Mouse (Mus musculus): Measurements from ENCODE around the gene Cox7a1. TPM values are rescaled to one million over a fixed set of nuclear protein-coding genes. Genes with fewer than 3 reads are reported as not detected.
"Not testable (repeated sequence)": the region's sequence is repeated elsewhere in the genome, so short reads cannot be mapped to it uniquely, and the experiment has no call there.

Cox7a1 gene
- total RNA-seq, 2 experiments from 2014 or later, result 1,474 to 1,616 TPM

DNA sequence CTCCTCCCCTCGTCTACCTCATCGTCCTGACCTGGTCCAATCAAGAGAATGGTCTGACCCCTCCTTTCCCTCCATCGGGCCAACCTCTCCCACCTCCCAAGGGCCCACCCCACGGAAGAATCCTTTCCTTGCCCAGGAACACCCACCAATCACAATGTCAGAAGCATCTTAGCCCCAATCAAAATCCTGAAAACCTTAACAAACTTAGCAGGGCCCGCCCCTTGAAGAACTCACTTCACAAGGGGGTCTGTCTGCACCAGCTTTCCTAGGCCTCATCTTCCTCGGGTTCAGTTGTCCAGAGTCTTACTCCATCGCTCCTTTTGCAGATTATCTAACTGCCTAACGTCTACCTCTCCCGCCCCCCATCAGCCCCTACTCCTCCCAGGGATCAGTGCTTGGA lies 9.1 kb downstream of the Cox7a1 start:
- no peak for DNase-seq

DNA sequence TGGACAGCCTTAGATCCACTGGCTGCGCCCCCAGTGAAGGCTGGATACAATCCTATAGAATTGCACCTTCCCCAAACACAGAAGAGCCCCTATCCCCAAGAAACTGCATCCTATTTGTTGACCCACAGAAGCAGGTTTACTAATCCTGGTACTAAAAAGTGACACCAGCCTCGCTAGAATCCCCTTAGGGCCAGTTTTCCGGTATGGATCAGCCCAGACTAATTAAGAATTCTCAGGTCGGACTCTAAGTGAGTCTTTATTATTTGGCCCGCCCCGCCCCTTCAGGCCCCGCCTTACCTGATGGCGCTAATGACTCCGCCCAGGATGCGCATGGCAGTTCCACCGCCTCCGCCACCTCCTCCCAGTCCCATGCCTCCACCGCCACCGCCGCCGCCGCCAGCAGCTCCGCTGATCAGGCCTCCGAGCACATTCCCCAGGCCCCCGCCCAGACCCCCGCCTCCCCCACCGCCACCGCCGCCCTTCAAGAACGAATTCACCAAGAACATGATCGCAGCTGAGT lies 9.7 kb downstream of the Cox7a1 start:
- peak; percentile 89 for DNase-seq

DNA sequence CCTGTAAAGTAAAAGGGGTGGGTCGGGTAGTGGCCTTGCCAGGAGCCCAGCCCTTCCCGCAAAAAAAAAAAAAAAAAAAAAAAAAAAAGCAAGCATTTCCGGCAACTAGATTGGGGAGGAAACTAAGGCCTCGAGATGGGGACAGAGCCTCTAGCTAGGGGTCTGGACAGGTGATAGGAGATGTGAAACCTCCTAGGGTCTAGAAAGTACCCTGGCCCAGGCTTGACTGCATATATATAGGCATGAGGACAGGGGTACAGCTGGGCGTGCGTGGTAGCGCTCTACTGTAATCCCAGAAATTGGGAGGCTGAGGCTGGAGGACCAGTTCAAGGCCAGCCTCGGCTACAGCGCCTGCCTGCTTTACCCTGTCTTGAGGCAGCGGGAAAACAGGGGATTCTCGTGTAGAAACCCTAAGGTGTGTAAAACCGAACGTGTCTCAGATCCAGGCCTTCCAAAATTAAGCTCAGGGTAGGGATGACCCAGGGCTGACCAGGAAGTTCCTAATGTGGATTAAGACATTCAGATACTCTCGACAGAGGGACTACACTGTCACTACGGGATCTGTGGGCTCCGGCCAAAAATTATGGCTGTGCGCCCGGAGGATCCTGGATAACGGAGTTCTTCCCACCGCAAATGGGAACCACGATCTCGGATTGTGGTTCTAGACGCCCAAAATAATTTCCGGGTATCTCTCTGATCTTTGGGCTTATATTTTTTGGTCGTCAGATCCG lies 10.3 kb downstream of the Cox7a1 start:
- peak; percentile 68 for DNase-seq

DNA sequence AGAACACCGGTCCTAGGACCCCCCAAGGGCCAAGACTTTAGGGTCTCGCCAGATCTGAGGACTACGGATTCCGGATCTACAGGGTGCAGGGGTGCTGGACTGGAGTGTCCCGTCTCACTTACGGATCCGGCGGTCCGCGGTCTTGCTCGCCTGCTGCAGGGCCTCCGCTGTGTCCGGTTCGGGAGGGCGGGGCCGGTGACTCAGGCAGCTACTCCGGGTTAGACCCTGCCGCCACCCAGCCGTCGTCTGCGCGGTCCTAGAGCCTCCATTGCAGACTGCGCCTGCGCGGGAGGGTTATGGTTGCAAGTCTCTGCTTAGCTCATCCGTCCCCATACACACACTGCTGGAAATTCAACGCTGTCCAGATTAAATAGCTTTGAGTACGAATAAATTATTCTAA lies 10.9 kb downstream of the Cox7a1 start:
- DNase-seq, result peak; percentile 98

DNA sequence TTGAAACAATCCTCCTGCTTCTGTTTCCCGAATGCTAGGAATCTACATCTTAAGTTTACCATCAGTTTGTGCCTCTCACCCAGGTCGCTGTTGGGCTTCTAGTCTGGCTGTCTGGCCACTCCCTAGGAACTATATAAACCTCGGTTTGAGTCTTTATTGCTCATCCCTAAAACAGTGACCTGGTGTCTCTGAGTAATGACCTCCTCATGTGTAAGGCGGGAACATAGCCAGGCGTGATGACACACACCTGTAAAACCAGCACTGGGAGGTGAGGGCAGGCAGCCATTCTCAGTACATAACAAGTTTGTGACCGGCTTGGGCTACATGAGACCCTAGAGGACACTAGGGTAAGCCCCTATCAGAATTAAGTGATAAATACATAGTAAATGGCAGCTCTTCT lies 11.5 kb downstream of the Cox7a1 start:
- DNase-seq, result no peak

DNA sequence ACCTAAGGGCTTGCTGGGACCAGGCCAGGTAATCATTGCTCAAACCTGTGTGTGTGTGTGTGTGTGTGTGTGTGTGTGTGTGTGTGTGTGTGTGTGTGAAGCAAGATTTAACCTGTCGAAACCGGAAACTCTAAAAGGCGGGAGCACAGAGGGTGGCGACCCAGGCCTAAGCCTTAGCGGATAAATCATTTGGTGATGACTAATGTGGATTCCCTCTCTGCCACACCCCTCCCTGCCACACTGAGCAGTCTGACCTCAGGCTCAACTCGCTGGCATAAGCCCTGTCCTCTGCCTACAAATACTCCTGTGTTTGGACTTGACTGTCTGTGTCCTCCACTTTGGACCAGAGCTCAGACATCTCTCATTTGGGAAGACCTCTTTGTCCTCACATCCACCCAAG lies 12.2 kb downstream of the Cox7a1 start:
- DNase-seq, result peak; percentile 54

DNA sequence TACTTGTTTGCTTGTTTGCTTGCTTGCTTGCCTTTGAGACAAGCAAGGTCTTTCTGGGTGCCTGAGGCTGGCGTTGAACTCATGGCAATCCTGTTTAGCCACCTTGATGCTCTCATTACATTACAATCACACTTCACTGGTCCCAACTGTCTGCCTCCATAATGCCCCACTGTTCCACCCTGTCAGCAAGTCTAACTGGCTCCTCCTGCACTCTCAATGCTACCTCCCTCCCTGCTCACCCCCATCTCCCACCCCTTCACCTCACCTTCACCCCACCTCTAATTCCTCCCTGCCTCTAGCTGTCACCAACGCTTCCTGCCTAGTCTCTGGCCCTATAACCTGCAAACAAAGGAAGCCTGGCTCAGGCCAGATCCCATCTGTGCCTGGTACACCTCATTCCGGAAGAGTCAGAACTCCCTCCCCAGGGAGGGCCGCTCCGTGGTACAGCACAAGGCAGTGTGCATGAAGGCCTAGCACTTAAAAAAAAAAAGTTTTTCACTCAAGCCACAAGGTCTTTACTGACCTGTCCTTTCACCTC lies 13.7 kb downstream of the Cox7a1 start:
- no peak for DNase-seq

DNA sequence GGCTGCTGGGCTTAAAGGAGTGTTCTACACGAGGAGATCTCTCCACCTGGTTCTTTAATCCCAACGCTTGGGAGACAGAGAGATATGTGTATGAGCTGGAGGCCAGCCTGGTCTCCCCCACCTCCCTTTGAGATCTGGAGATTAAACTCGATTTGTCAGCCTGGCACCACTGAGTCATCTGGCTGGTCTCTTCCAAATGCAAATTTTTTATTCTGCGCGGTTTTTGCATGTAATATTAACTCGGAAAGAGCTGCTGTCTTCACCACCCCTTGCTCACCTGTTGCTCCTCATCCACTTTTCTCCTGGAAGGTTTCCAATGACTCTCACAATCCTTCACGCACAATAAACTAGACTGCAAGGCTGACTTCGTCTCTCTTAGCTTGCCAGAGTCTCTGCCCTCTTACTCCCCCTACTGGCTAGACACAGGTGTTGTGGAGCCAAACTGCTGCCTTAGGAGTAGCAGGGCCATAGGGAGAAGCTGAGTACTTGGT lies 14.6 kb downstream of the Cox7a1 start, which contains the start of gene Capns1:
Gene Capns1, minus strand, starts transcription at position 331 of the 491 bp plus-strand sequence.
- DNase-seq, result peak; percentile 76

DNA sequence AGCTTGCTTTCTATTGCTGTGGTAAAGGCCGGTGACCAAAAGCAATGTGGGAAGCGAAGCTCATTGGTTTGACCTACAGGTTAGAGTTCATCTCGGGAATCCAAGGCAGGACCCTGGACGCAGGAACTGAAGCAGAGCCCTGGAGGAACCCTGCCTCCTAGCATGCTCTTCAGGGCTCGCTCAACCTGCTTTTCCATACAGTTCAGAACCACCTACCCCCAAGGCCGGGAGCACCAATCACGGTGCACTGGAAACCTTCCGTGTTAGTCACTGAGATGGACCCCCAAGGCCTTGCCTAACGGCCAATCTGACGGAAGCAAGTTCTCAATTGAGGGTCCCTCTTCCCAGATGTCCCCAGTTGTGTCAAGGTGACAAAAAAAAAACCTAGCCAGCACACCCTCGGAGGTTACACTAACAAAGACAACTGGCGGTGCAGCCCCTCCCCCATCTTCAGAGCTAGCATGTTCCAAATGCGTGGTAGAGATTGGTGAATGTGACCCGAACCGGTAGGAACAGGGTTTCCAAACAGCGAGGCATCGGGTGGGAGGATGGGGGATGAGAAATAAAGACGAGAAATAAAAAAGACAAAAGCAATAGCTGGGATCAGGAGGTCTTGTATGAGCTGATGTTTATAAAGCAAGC lies 15.7 kb downstream of the Cox7a1 start:
- DNase-seq, result no peak

DNA sequence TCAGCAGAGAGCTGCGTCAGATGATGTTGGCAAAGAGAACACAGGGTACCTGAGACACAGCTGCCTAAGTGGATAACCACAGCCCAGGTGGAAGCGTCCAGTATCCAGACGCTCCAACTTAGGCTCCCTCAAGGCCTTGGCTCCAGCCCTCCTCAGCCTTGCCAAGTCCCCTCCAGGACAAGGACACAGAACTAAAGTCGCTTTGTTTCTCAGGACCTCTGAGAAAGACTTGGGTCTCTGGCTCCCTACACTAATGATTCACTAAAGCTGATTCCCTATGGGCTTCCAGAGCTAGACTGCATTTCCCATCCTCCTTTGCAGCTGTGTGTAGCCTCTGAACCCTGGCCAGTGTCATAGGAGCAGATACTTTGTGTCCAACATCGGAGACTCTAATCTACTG lies 16.3 kb downstream of the Cox7a1 start:
- DNase-seq, result no peak

DNA sequence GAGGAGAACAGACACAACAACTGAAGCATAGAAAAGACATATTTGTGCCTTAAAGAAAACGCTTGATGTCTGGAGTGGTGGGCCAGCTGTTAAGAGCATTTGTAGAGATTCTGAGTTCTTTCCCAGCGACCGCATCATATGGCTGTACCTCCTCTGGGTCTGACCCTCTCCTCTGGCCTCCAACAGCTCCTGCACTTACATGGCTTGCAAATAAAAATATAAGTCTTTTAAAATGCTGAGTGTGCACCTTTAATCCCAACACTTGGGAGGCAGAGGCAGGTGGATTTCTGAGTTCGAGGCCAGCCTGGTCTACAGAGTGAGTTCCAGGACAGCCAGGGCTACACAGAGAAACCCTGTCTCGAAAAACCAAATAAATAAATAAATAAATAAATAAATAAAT lies 16.7 kb downstream of the Cox7a1 start:
- not testable (repeated sequence) for DNase-seq

DNA sequence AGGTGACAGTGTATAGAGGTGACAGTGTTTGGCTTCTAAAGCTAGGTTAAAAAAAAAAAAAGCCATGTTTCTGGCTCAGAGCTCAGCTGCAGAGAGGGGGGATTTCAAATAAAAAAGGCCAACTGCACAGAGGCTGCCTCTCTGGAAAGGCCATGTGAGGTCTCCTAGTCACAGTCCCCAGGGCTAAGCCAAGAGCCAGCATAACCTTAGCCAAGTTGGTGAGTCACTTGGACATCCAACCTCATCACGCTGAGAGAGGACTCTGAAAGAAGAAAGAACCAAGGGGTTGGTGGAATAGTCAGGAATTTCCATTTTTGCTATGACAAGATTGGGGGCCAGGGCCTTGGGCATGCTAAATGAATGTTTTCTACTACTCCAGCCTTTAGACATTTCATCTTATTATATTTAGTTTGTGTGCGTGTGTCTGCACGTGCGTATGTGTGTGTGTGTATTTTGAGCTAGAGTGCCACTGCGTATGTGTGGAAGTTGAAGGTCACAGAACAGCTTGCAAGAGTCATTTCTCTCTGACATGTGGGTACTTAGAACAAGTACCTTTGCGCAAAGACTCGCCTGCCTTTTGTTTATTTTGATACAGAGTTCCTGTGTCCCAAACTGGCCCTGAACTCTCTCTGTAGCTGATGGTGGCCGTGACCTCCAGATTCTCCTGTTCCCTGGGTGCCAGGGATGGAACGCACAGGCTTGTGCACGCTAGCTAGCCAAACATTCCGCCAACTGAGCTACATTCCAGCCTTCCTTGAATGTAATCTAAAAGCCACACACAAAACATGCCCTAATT lies 19.1 kb downstream of the Cox7a1 start:
- peak; percentile 77 for DNase-seq

DNA sequence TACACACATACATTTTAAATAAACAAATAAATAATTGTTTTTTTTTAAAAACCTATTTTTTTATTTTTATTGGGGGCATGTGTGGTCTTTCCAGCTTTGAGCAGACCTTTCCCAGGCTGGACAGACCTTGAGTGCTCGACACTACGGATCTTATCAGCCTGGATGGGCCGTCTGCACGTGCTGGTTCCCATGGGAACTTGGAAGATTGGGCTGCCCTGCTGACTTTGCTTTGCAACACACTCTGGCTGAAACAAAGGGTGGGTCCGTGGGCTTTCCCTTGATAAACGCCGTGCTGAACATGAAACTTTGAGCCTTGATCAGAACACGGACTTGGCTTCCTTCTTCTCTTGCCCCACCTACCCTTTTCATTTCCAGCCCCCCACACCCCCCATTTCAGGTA lies 20.4 kb downstream of the Cox7a1 start:
- peak; percentile 63 for DNase-seq

DNA sequence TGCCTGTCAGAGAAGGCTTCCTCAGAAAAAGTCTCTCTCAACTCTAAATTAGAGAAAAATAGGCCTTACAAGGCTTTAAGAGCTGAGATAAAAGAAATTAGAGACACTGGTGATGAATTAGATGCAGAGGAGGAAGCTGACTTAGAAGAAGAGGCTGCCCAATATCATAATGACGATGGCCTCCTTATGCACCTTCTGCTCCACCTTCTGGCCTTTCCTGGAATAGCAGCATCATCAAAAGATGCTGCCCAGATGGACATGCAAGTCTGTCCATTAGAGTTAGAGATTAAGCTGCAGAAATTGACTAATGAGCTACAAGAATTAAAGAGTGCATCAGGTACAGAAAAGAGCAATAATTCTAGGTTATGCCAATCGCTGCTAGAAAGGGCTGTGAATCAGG lies 21.4 kb downstream of the Cox7a1 start:
- peak; percentile 82 for DNase-seq

DNA sequence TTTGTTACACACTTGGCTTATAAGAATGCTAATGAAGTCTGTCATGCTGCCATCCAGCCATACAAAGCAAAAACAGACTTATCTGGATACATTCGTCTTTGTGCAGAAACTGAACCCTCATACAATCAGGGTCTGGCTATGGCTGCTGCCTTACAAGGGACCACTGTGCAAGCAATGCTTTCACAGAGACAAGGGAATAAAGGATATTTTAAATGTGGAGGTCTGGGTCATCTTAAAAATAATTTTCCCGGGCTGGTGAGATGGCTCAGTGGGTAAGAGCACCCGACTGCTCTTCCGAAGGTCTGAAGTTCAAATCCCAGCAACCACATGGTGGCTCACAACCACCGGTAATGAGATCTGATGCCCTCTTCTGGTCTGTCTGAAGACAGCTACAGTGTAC lies 22.4 kb downstream of the Cox7a1 start:
- DNase-seq, result not testable (repeated sequence)

DNA sequence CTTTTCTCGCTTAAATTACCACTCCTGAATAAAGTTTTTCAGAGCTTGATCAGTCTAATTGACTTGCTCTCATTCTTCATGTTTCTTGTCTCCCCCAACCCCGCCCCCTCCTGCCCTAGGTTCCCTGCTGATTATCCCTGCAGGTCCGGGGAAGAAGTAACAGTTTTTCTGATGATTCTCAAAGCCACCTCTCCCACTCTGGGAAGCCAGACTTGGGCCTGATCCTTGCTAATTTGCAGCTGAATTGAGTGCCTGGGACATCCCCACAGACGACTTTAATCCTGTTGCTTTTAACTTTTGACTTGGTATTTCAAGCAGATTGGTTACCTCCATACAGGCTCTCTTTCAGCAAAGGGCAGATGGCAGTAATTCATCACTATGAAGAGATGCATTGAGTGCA lies 27.1 kb downstream of the Cox7a1 start:
- DNase-seq, result no peak

DNA sequence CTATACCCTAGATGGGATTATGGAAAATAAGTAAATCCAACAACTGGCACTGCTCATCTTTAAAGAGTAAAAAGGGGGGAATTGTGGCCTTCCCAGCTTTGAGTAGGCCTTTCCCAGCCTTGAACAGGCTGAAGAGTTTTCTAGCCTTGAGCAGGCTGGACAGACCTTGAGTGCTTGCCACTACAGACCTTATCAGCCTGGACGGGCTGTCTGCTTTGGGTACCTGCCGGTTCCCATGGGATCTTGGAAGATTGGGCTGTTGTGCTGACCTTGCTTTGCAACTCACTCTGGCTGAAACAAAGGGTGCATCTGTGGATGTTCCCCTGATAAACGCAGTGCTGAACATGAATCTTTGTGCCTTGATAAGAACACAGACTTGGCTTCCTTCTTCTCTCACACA lies 29.9 kb downstream of the Cox7a1 start:
- peak; percentile 40 for DNase-seq

DNA sequence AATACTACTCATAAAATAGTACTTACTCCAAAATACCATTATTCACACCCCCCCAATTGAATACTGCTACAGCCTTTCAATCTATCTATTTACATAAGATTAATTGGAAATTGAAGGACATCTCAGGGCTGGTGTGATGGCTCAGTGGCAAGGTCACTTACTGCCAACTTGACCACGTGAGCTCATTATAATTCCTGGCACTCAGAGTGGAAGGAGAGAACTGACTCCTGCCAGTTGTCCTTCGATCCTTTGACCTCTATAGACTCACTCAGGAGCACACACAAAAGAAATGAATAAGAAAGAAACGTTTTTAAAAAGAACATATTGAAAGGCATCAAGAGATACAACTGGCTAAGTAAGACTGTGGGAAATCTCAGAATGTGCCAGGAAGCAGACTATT lies 31.9 kb downstream of the Cox7a1 start:
- DNase-seq, result no peak

DNA sequence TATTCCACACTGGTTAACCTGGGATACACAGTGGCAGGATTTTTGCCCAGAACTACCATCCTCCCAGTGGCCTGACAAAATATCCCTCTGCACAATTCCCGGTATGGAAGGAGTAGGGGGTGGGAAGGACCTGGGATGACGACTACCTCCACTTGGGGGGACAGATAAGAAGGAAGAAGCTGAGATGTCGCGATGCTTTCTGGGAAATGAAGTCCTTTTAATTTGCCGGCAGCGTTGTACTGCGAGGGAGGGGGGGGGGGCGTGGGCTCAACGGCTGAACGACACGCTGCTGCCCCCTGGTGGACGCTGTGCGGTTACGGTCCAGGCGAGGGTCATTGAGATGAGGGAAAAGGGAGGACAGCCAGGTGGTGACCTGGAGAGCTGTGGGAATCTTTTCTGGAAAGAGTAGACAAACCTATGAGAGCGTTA lies 32.8 kb downstream of the Cox7a1 start:
- DNase-seq, result peak; percentile 87

DNA sequence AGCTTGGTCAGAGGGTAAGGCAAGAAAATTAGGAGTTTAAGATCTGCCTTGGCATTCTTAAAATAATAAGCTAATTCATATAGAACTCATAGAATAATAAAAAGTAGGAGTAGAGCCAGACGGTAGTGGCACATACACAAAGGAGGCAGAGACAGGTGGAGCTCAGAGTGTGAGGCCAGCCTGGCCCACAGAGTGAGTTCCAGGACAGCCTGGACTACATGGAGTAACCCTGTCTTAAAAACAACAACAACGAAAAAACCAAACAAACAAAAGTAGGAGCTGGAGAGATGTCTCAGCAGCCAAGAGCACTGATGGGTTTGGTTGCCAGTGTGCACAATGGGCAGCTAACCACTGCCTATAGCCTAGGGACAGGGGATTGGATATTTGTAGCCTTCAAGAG lies 33.3 kb downstream of the Cox7a1 start:
- no peak for DNase-seq

DNA sequence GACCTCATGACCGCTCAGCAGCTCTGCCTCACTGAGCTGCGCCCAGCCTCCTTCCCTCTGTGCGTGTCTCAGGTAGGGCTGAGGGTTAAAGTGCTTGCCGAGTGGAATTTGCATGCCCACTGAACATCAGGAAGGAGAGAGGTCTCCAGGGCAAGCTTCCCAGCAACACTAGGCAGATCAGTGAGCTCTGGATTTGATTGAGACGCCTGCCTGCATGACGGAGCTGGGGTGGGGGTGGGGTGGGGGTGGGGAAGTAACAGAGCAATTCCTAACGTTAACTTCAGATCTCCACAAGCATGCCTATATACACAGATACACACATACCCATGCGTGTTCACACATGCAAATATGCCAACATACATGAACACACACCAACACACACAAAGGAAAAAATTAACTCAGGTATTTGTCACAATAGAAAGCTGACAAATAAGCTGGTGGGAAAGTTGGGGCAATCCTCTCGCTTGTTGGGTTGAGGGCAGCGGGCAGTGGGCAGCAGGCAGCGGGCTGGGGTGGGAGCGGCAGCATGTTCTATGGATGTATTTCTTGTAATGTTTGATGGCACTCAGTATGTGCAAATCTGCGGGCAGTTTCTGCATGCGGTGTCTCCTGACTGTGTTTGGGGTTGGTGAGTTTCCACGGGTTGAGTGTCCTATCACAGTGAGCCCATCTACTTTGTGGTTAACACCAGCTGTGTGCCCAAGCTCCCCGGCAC lies 35.5 kb downstream of the Cox7a1 start:
- peak; percentile 78 for DNase-seq

DNA sequence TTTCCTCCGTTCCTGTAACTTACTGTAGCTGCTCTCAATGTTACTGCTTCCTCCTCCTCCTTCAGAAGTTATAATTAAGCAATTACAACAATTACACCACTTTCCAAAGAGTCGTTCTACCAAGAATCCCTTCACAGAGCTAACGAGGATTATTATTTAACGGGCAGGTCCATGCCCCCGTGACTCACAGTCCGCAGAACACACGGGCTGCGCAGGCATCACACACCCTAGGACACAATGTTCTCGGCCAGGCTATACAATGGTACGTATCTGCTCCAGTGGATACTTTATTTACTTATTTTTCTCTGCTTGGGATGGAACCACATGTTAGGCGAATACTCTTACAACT lies 36.0 kb downstream of the Cox7a1 start:
- DNase-seq, result no peak
